ENCODE assay signal across 22 mouse cellular contexts in the genomic region with DNA sequence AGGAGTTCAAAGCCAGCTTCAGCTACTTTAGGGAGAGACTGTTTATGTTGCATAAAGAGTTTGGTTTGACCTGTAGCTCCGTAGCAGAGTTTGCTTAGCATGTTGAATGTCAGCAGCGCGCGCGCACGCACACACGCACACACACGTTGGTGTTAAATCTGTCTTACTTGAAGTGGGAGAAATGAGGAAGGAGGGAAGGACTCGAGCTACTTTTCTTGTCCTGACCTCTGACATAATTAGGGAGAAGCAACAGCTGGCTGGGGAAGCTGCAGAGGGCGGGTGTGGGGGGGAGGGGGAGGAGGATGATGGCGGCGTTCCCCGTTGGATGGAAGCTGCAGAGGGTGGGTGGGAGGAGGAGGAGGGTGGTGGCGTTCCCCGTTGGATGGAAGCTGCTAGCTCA. TPM values are rescaled to one million over a fixed set of nuclear protein-coding genes. Genes with fewer than 3 reads are reported as not detected.
A peak's percentile ranks its signal among the peaks of the same experiment; 100 is the strongest.
DNase-seq lines count a peak whose midpoint lies in the region; ATAC-seq and TF ChIP-seq lines count a peak whose summit lies in the region.
"Had no signal": no experiment of that assay in that cellular context is flagged by ENCODE, and none has a peak within 500 bp of the region (broad histone marks: within the 10 kb centered on the region; RNA-seq: fewer than 3 reads in every experiment).

No protein-coding gene starts in this region.

- DNase-seq in kidney, adult 18-20 months, result no peak
- peak; percentile 39 for DNase-seq in R1 (ENCODE audit: low read depth, low spot score)
- peak; percentile 37 for DNase-seq in kidney, postnatal 14 days
- DNase-seq in forebrain, postnatal 0 days, result no peak
- DNase-seq in urinary bladder, adult 2 months (ENCODE audit: low spot score), result no peak
- DNase-seq in left cerebral cortex, postnatal 25 days (ENCODE audit: low spot score in 2 of 2), result no peak
- DNase-seq: cerebellum, adult 18-20 months; retina, postnatal 1 day had no signal

- ATAC-seq in kidney, embryonic 16.5 days (ENCODE audit: low FRiP score, low TSS enrichment), result peak; percentile 31; the same call in 1 of the 2 replicates
- peak; percentile 49 for ATAC-seq in megakaryocyte, adult 5-6 weeks (ENCODE audit: poor library complexity, severe bottlenecking)
- ATAC-seq in forebrain, postnatal 0 days, result no peak

- no peaks in the 10 kb centered on the region for H3K27me3 ChIP-seq in kidney, embryonic 16.5 days (ENCODE audit: insufficient read depth, low read length)
- no peaks in the 10 kb centered on the region for H3K27me3 ChIP-seq in forebrain, postnatal 0 days (ENCODE audit: insufficient read depth, low read length)
- H3K27me3 ChIP-seq: embryonic facial prominence, embryonic 13.5 days; heart, embryonic 15.5 days; Patski had no signal

- peaks cover 7% of the 10 kb centered on the region; the same call in 1 of the 2 replicates for H3K4me1 ChIP-seq in kidney, embryonic 16.5 days (ENCODE audit: insufficient read depth, low read length)
- H3K4me1 ChIP-seq in forebrain, postnatal 0 days (ENCODE audit: insufficient read depth), result no peaks in the 10 kb centered on the region
- H3K4me1 ChIP-seq: embryonic facial prominence, embryonic 13.5 days; forebrain, embryonic 10.5 days had no signal

- intact Hi-C loops in left cerebral cortex, postnatal 25 days (cut with DNase I), result no loop called here

- whole genome bisulfite sequencing in kidney, embryonic 16.5 days, result 53% methylated on average over 15 of the region's 15 CpGs
- whole genome bisulfite sequencing in forebrain, postnatal 0 days, result 80% methylated on average over 15 of the region's 15 CpGs

- no peak for TF ChIP-seq CTCF in forebrain, postnatal 0 days (IDR thresholded peaks at IDR 0.05; ENCODE audit: low read depth)

- no peak overlapping the region for H3K4me3 ChIP-seq in kidney, embryonic 16.5 days (ENCODE audit: low read length)
- no peak overlapping the region for H3K4me3 ChIP-seq in forebrain, postnatal 0 days (ENCODE audit: low read depth, low read length)
- H3K4me3 ChIP-seq: embryonic facial prominence, embryonic 13.5 days; forebrain, embryonic 10.5 days; heart, embryonic 15.5 days; myocyte had no signal

- H3K4me2 ChIP-seq in kidney, embryonic 16.5 days (replicated peaks; ENCODE audit: low read depth, low read length), result no peak overlapping the region
- no peak overlapping the region for H3K4me2 ChIP-seq in forebrain, postnatal 0 days (ENCODE audit: low read depth)
- H3K4me2 ChIP-seq: embryonic facial prominence, embryonic 13.5 days; heart, embryonic 15.5 days had no signal

- no peak overlapping the region for H3K9ac ChIP-seq in kidney, embryonic 16.5 days (replicated peaks; ENCODE audit: low read length)
- H3K9ac ChIP-seq in forebrain, postnatal 0 days, result no peak overlapping the region
- H3K9ac ChIP-seq: embryonic facial prominence, embryonic 13.5 days; heart, embryonic 15.5 days had no signal

- no peaks in the 10 kb centered on the region for H3K9me3 ChIP-seq in kidney, embryonic 16.5 days (ENCODE audit: low read length)
- H3K9me3 ChIP-seq in forebrain, postnatal 0 days (ENCODE audit: low read length), result no peaks in the 10 kb centered on the region
- H3K9me3 ChIP-seq: embryonic facial prominence, embryonic 13.5 days; forebrain, embryonic 10.5 days; heart, embryonic 15.5 days had no signal

- H3K36me3 ChIP-seq in kidney, embryonic 16.5 days (ENCODE audit: insufficient read depth, low read length), result peaks cover 69% of the 10 kb centered on the region
- H3K36me3 ChIP-seq in forebrain, postnatal 0 days (ENCODE audit: insufficient read depth), result peaks cover 88% of the 10 kb centered on the region

- 0 out of 2 replicates have a peak overlapping the region, but pooled peaks have one; percentile 36 for H3K27ac ChIP-seq in kidney, embryonic 16.5 days (ENCODE audit: low read length)
- no peak overlapping the region for H3K27ac ChIP-seq in forebrain, postnatal 0 days (ENCODE audit: low read depth, low read length)
- H3K27ac ChIP-seq: embryonic facial prominence, embryonic 13.5 days; forebrain, embryonic 10.5 days; heart, embryonic 15.5 days had no signal

RNA-seq across cellular contexts. Expression of a gene that starts 16.7 kb away (rescaled TPM):
- polyA plus RNA-seq in kidney, embryonic 16.5 days (2015; fragmentation: Nextera tagmentation; extraction: Ambion mirVana), result 62.9 and 69.8 TPM in 2 replicates
- 68.3 and 70.4 TPM in 2 replicates for total RNA-seq in megakaryocyte, adult 5-6 weeks (2015)
- 65.5 and 77.5 TPM in 2 replicates for total RNA-seq in megakaryocyte, adult 5-6 weeks (2017)
- 77.9 and 106 TPM in 2 replicates for total RNA-seq in forebrain, postnatal 0 days (2014; rRNA removed)
- polyA plus RNA-seq in forebrain, postnatal 0 days (2015; fragmentation: Nextera tagmentation; extraction: Ambion mirVana), result 33.5 and 51.8 TPM in 2 replicates
- polyA plus RNA-seq in urinary bladder, adult 2 months (2012; rRNA removed), result 75.9 and 80.7 TPM in 2 replicates
- total RNA-seq in left cerebral cortex, postnatal 25 days (2021), result 100 to 1,000 TPM; 108 to 121 TPM

RNA-seq across cellular contexts. Expression of a gene that starts 35.9 kb away (rescaled TPM):
- not detected in 2 replicates for polyA plus RNA-seq in kidney, embryonic 16.5 days (2015; fragmentation: Nextera tagmentation; extraction: Ambion mirVana)
- total RNA-seq in megakaryocyte, adult 5-6 weeks (2015), result not detected in 2 replicates
- total RNA-seq in megakaryocyte, adult 5-6 weeks (2017), result not detected in 2 replicates
- total RNA-seq in forebrain, postnatal 0 days (2014; rRNA removed), result not detected in 2 replicates
- polyA plus RNA-seq in forebrain, postnatal 0 days (2015; fragmentation: Nextera tagmentation; extraction: Ambion mirVana), result 0.52 TPM in 1 of 2 replicates, not detected in the other
- not detected in 2 replicates for polyA plus RNA-seq in urinary bladder, adult 2 months (2012; rRNA removed)
- total RNA-seq in left cerebral cortex, postnatal 25 days (2021), result not detected
- total RNA-seq: layer of hippocampus, postnatal 10 days; left cerebral cortex, postnatal 14 days; neutrophil, adult 5-6 weeks had no signal
- polyA plus RNA-seq: brain, embryonic 14.5 days; cortical plate, adult 2 months; embryonic facial prominence, embryonic 13.5 days; forebrain, embryonic 10.5 days; gonadal fat pad, adult 2 months; intestine, embryonic 14.5 days; myocyte; Patski had no signal

RNA-seq across cellular contexts. Expression of a gene that starts 54.3 kb away (rescaled TPM):
- 22.0 and 31.7 TPM in 2 replicates for polyA plus RNA-seq in kidney, embryonic 16.5 days (2015; fragmentation: Nextera tagmentation; extraction: Ambion mirVana)
- 0.31 and 0.87 TPM in 2 replicates for total RNA-seq in megakaryocyte, adult 5-6 weeks (2015)
- total RNA-seq in megakaryocyte, adult 5-6 weeks (2017), result 0.88 and 0.98 TPM in 2 replicates
- total RNA-seq in forebrain, postnatal 0 days (2014; rRNA removed), result 113 and 128 TPM in 2 replicates
- polyA plus RNA-seq in forebrain, postnatal 0 days (2015; fragmentation: Nextera tagmentation; extraction: Ambion mirVana), result 63.9 and 74.3 TPM in 2 replicates
- polyA plus RNA-seq in urinary bladder, adult 2 months (2012; rRNA removed), result 51.1 and 66.6 TPM in 2 replicates
- 100 to 1,000 TPM; 263 to 318 TPM for total RNA-seq in left cerebral cortex, postnatal 25 days (2021)

Comparison
In these comparisons a context has a peak if more than half of its experiments do, and no peak if none do; other contexts are left out.
1. DNase-seq: peak in R1 (single experiment) and kidney, postnatal 14 days (single experiment); none in kidney, adult 18-20 months (single experiment), forebrain, postnatal 0 days (single experiment), urinary bladder, adult 2 months (single experiment) and left cerebral cortex, postnatal 25 days (0 of 2).
2. RNA of a gene that starts 54.3 kb away (total RNA-seq): 263 to 318 TPM in left cerebral cortex, postnatal 25 days and 113 to 128 TPM in forebrain, postnatal 0 days; 0.31 to 0.98 TPM in megakaryocyte, adult 5-6 weeks; every median in the first group is over 10 times any median in the second.